Mouse (Mus musculus): ENCODE measurements at regions not wholly inside any gene's neighbourhood (a gene's known extent, or its start where the extent isn't known, plus 50 kb on each side); places are given as distances from the start of the nearest gene placed in this dataset.

- DNase-seq: no peak
Observed at GRCm38 (mm10) chr11:94882687-94883383, 53.2 kb upstream of the Col1a1 start.

- DNase-seq: no peak
Observed at GRCm38 (mm10) chr11:94881982-94882686, 53.9 kb upstream of the Col1a1 start.

GRCm38 (mm10) chr11:94880896-94881840 is 54.9 kb upstream of the Col1a1 start:
- DNase-seq: no peak

- no peak for DNase-seq
Observed at GRCm38 (mm10) chr11:94876707-94877106, 59.3 kb upstream of the Col1a1 start.

- DNase-seq: no peak
Observed at GRCm38 (mm10) chr11:94875026-94875425, 61.0 kb upstream of the Col1a1 start.

GRCm38 (mm10) chr11:94874155-94874561 is 61.9 kb upstream of the Col1a1 start:
- no peak for DNase-seq

GRCm38 (mm10) chr11:94873693-94874092 is 62.3 kb upstream of the Col1a1 start:
- no peak for DNase-seq

GRCm38 (mm10) chr11:94872921-94873320 is 63.1 kb upstream of the Col1a1 start:
- peak; percentile 38 to 49 for DNase-seq

GRCm38 (mm10) chr11:94870341-94870740 is 65.7 kb upstream of the Col1a1 start:
- DNase-seq: peak; percentile 64 to 76

GRCm38 (mm10) chr11:94869866-94870265 is 66.2 kb upstream of the Col1a1 start:
- peak; percentile 47 to 61 for DNase-seq

- peak; percentile 91 to 92 for DNase-seq
Observed at GRCm38 (mm10) chr11:94866176-94866967, 69.7 kb upstream of the Col1a1 start.

GRCm38 (mm10) chr11:94850129-94850528 is 67.6 kb upstream of the Tmem92 start:
- DNase-seq: no peak

- DNase-seq: no peak
Observed at GRCm38 (mm10) chr11:94839133-94839532, 56.6 kb upstream of the Tmem92 start.

GRCm38 (mm10) chr11:94838140-94838539 is 55.6 kb upstream of the Tmem92 start:
- peak; percentile 9 to 13 for DNase-seq

GRCm38 (mm10) chr11:94836347-94836746 is 53.8 kb upstream of the Tmem92 start:
- DNase-seq: no peak

- peak; percentile 82 to 86 for DNase-seq
Observed at GRCm38 (mm10) chr11:94832246-94832985, 49.9 kb upstream of the Tmem92 start.

Data from cerebellum, postnatal 14 days (tissue).